Mouse (Mus musculus): ENCODE results near the gene Rnf130.

- TF ChIP-seq CTCF (conservative IDR thresholded peaks at IDR 0.05 in 1 of 2, IDR thresholded peaks at IDR 0.05 in 1 of 2; ENCODE audit: low read depth in 2 of 2, low read length in 2 of 2): no peak
- TF ChIP-seq EP300 (IDR thresholded peaks at IDR 0.05; ENCODE audit: low read length): no peak
- no peak for TF ChIP-seq CHD2 (IDR thresholded peaks at IDR 0.05; ENCODE audit: low read length)
- no peak for TF ChIP-seq BHLHE40 (IDR thresholded peaks at IDR 0.05; ENCODE audit: low read depth, low read length)
- no peak for TF ChIP-seq POLR2A (IDR thresholded peaks at IDR 0.05; ENCODE audit: low read depth, low read length)
- no peak for TF ChIP-seq ZNF384 (IDR thresholded peaks at IDR 0.05; ENCODE audit: low read depth, low read length)
- TF ChIP-seq POLR2AphosphoS2 (IDR thresholded peaks at IDR 0.05; ENCODE audit: low read depth, low read length): no peak
- TF ChIP-seq NRF1 (IDR thresholded peaks at IDR 0.05; ENCODE audit: low read depth, low read length): no peak
- no peak for TF ChIP-seq UBTF (IDR thresholded peaks at IDR 0.05; ENCODE audit: low read depth, low read length)
Observed at GRCm38 (mm10) chr11:49980681-49981235, 44.4 kb upstream of the Rnf130 start.
